In genomic region chr2:51268532-51268931, GRCm38 (mm10) we compare ENCODE assay signal across 10 mouse cellular contexts.
DNase-seq lines count a peak whose midpoint lies in the region; ATAC-seq and TF ChIP-seq lines count a peak whose summit lies in the region.
"Had no signal": no experiment of that assay in that cellular context is flagged by ENCODE, and none has a peak within 500 bp of the region (broad histone marks: within the 10 kb centered on the region; RNA-seq: fewer than 3 reads in every experiment).

No protein-coding gene starts in this region.

- WGBS in lung, postnatal 0 days, result 52% methylated on average over 2 of the region's 2 CpGs

- no peak overlapping the region for H3K9ac ChIP-seq in lung, postnatal 0 days (replicated peaks; ENCODE audit: low read depth)
- H3K9ac ChIP-seq: lung, embryonic 15.5 days had no signal

- H3K4me2 ChIP-seq in lung, postnatal 0 days (replicated peaks; ENCODE audit: low read depth, low read length), result no peak overlapping the region
- H3K4me2 ChIP-seq: lung, embryonic 15.5 days had no signal

- intact Hi-C loops in gastrocnemius, adult 2 months (cut with DNase I), result no loop called here

- no peak overlapping the region for H3K27ac ChIP-seq in gastrocnemius, adult 2 months
- no peak overlapping the region for H3K27ac ChIP-seq in lung, postnatal 0 days (ENCODE audit: low read length)
- H3K27ac ChIP-seq: lung, embryonic 15.5 days had no signal

- DNase-seq in gastrocnemius, adult 2 months, result no peak
- DNase-seq in gastrocnemius, adult 18-20 months (ENCODE audit: low spot score), result no peak
- peak; percentile 30 for DNase-seq in lung, postnatal 0 days (ENCODE audit: low spot score)
- no peak for DNase-seq in lung, postnatal 4 days
- DNase-seq in forelimb bud, embryonic 11.5 days (ENCODE audit: low read depth, low spot score), result peak; percentile 41
- no peak for DNase-seq in cerebellum, postnatal 4 days (ENCODE audit: low spot score in 2 of 2)
- DNase-seq in layer of hippocampus, adult 18-20 months (ENCODE audit: low spot score in 2 of 2), result no peak
- DNase-seq: heart, postnatal 36 days had no signal

- peak; percentile 34 for TF ChIP-seq CTCF in gastrocnemius, adult 2 months (IDR thresholded peaks at IDR 0.05)
- peak; percentile 53 for TF ChIP-seq CTCF in lung, postnatal 0 days (IDR thresholded peaks at IDR 0.05)

- no peaks in the 10 kb centered on the region for H3K4me1 ChIP-seq in lung, postnatal 0 days (ENCODE audit: insufficient read depth, low read depth, low read length)
- H3K4me1 ChIP-seq: lung, embryonic 15.5 days had no signal

- no peaks in the 10 kb centered on the region for H3K36me3 ChIP-seq in lung, postnatal 0 days (ENCODE audit: insufficient read depth, low read length)
- H3K36me3 ChIP-seq: lung, embryonic 15.5 days had no signal

- TF ChIP-seq EP300 in lung, postnatal 0 days (IDR thresholded peaks at IDR 0.05), result no peak

- no peaks in the 10 kb centered on the region for H3K9me3 ChIP-seq in lung, postnatal 0 days (ENCODE audit: low read length)
- H3K9me3 ChIP-seq: lung, embryonic 15.5 days had no signal

- no peaks in the 10 kb centered on the region for H3K27me3 ChIP-seq in lung, postnatal 0 days (replicated peaks; ENCODE audit: insufficient read depth, low read length)
- H3K27me3 ChIP-seq: lung, embryonic 15.5 days had no signal

- no peak overlapping the region for H3K4me3 ChIP-seq in gastrocnemius, adult 2 months
- H3K4me3 ChIP-seq in lung, postnatal 0 days (ENCODE audit: low read depth, low read length), result no peak overlapping the region
- H3K4me3 ChIP-seq: lung, embryonic 15.5 days had no signal

- no peak for ATAC-seq in lung, postnatal 0 days
- peak; percentile 64 for ATAC-seq in megakaryocyte progenitor cell, adult 5-6 weeks (replicated peaks; ENCODE audit: poor library complexity)

Comparison
In these comparisons a context has a peak if more than half of its experiments do, and no peak if none do; other contexts are left out.
1. DNase-seq: peak in lung, postnatal 0 days (single experiment) and forelimb bud, embryonic 11.5 days (single experiment); none in gastrocnemius, adult 2 months (single experiment), gastrocnemius, adult 18-20 months (single experiment), lung, postnatal 4 days (0 of 2), cerebellum, postnatal 4 days (0 of 2) and layer of hippocampus, adult 18-20 months (0 of 2).